Mouse (Mus musculus): ENCODE results near the gene Rnf144a. TPM values are rescaled to one million over a fixed set of nuclear protein-coding genes. Genes with fewer than 3 reads are reported as not detected.
A peak's percentile ranks its signal among the peaks of the same experiment; 100 is the strongest.

The Rnf144a gene
- polyA plus RNA-seq, 1 experiment from 2014 or later, result 20.1 TPM

- Histone ChIP-seq H3K9ac (no peak overlapping the region), H3K4me3 (replicated peaks) (no peak overlapping the region), H3K4me1 (replicated peaks) (no peaks in the 10 kb centered on the region; the same call in 1 of the 2 replicates), H3K4me2 (replicated peaks) (no peak overlapping the region), H3K36me3 (no peaks in the 10 kb centered on the region), H3K27me3 (replicated peaks) (no peaks in the 10 kb centered on the region), H3K27ac (no peak overlapping the region), H3K9me3 (no peaks in the 10 kb centered on the region)
- WGBS, result 88% methylated on average over 5 of the region's 5 CpGs
- no peak for ATAC-seq
Observed at GRCm38 (mm10) chr12:26364822-26365221, 50.2 kb downstream of the Rnf144a start.

- Histone ChIP-seq H3K4me3 (replicated peaks) (no peak overlapping the region), H3K27me3 (replicated peaks) (no peaks in the 10 kb centered on the region), H3K27ac (peak overlapping the region; percentile 37), H3K4me1 (replicated peaks) (no peaks in the 10 kb centered on the region; the same call in 1 of the 2 replicates), H3K4me2 (replicated peaks) (no peak overlapping the region), H3K9ac (no peak overlapping the region), H3K9me3 (no peaks in the 10 kb centered on the region), H3K36me3 (no peaks in the 10 kb centered on the region)
- WGBS, result 73% methylated on average over 10 of the region's 10 CpGs
- no peak for ATAC-seq
Observed at GRCm38 (mm10) chr12:26360946-26361523, 54.0 kb downstream of the Rnf144a start.

- Histone ChIP-seq H3K4me3 (replicated peaks) (no peak overlapping the region), H3K27ac (no peak overlapping the region), H3K4me1 (replicated peaks) (no peaks in the 10 kb centered on the region; the same call in 1 of the 2 replicates), H3K36me3 (no peaks in the 10 kb centered on the region), H3K9me3 (no peaks in the 10 kb centered on the region), H3K4me2 (replicated peaks) (no peak overlapping the region), H3K27me3 (replicated peaks) (no peaks in the 10 kb centered on the region), H3K9ac (no peak overlapping the region)
- ATAC-seq, result no peak
- WGBS, result 74% methylated on average over 5 of the region's 5 CpGs
Observed at GRCm38 (mm10) chr12:26359817-26360216, 55.2 kb downstream of the Rnf144a start.

- Histone ChIP-seq H3K27ac (no peak overlapping the region), H3K4me2 (replicated peaks) (no peak overlapping the region), H3K36me3 (no peaks in the 10 kb centered on the region), H3K9ac (no peak overlapping the region), H3K4me1 (replicated peaks) (no peaks in the 10 kb centered on the region; the same call in 1 of the 2 replicates), H3K9me3 (no peaks in the 10 kb centered on the region), H3K4me3 (replicated peaks) (no peak overlapping the region), H3K27me3 (replicated peaks) (no peaks in the 10 kb centered on the region)
- no peak for ATAC-seq
- WGBS, result 90% methylated on average over 2 of the region's 2 CpGs
Observed at GRCm38 (mm10) chr12:26359241-26359640, 55.8 kb downstream of the Rnf144a start.

GRCm38 (mm10) chr12:26357246-26357645, 57.8 kb downstream of the Rnf144a start:
- H3K27ac ChIP-seq, result no peak overlapping the region
- no peaks in the 10 kb centered on the region for H3K36me3 ChIP-seq
- no peaks in the 10 kb centered on the region; the same call in 1 of the 2 replicates for H3K4me1 ChIP-seq (replicated peaks)
- H3K4me3 ChIP-seq (replicated peaks), result no peak overlapping the region
- no peak overlapping the region for H3K9ac ChIP-seq
- no peaks in the 10 kb centered on the region for H3K27me3 ChIP-seq (replicated peaks)
- no peak for ATAC-seq
- 85% methylated on average over 4 of the region's 4 CpGs for WGBS
- no peaks in the 10 kb centered on the region for H3K9me3 ChIP-seq
- no peak overlapping the region for H3K4me2 ChIP-seq (replicated peaks)

GRCm38 (mm10) chr12:26356191-26356590, 58.9 kb downstream of the Rnf144a start:
- Histone ChIP-seq H3K27me3 (replicated peaks) (no peaks in the 10 kb centered on the region), H3K4me2 (replicated peaks) (no peak overlapping the region), H3K9me3 (no peaks in the 10 kb centered on the region), H3K27ac (no peak overlapping the region), H3K4me3 (replicated peaks) (no peak overlapping the region), H3K4me1 (replicated peaks) (no peaks in the 10 kb centered on the region; the same call in 1 of the 2 replicates), H3K9ac (no peak overlapping the region), H3K36me3 (no peaks in the 10 kb centered on the region)
- WGBS, result 66% methylated on average over 7 of the region's 7 CpGs
- no peak for ATAC-seq

GRCm38 (mm10) chr12:26351321-26351720, 63.7 kb downstream of the Rnf144a start:
- no peaks in the 10 kb centered on the region for H3K27me3 ChIP-seq (replicated peaks)
- H3K4me2 ChIP-seq (replicated peaks), result no peak overlapping the region
- no peak overlapping the region for H3K4me3 ChIP-seq (replicated peaks)
- H3K4me1 ChIP-seq (replicated peaks), result no peaks in the 10 kb centered on the region
- H3K27ac ChIP-seq, result no peak overlapping the region
- no peaks in the 10 kb centered on the region for H3K9me3 ChIP-seq
- WGBS, result 80% methylated on average over 3 of the region's 3 CpGs
- ATAC-seq, result no peak
- no peak overlapping the region for H3K9ac ChIP-seq
- no peaks in the 10 kb centered on the region for H3K36me3 ChIP-seq

GRCm38 (mm10) chr12:26344408-26344807, 70.6 kb downstream of the Rnf144a start:
- Histone ChIP-seq H3K4me2 (replicated peaks) (no peak overlapping the region), H3K4me1 (replicated peaks) (no peaks in the 10 kb centered on the region), H3K9me3 (no peaks in the 10 kb centered on the region), H3K36me3 (no peaks in the 10 kb centered on the region), H3K9ac (no peak overlapping the region), H3K27ac (no peak overlapping the region), H3K4me3 (replicated peaks) (no peak overlapping the region), H3K27me3 (replicated peaks) (no peaks in the 10 kb centered on the region)
- WGBS, result 90% methylated on average over 5 of the region's 5 CpGs
- ATAC-seq, result no peak

- no peak for ATAC-seq
- H3K4me3 ChIP-seq (replicated peaks), result no peak overlapping the region
- H3K36me3 ChIP-seq, result no peaks in the 10 kb centered on the region
- no peaks in the 10 kb centered on the region for H3K4me1 ChIP-seq (replicated peaks)
- H3K4me2 ChIP-seq (replicated peaks), result no peak overlapping the region
- H3K27ac ChIP-seq, result no peak overlapping the region
- no peak overlapping the region for H3K9ac ChIP-seq
- H3K27me3 ChIP-seq (replicated peaks), result no peaks in the 10 kb centered on the region
- WGBS, result 59% methylated on average over 2 of the region's 2 CpGs
- H3K9me3 ChIP-seq, result no peaks in the 10 kb centered on the region
Observed at GRCm38 (mm10) chr12:26343131-26343530, 71.9 kb downstream of the Rnf144a start.

- no peak overlapping the region for H3K9ac ChIP-seq
- H3K4me3 ChIP-seq (replicated peaks), result no peak overlapping the region
- H3K4me2 ChIP-seq (replicated peaks), result no peak overlapping the region
- no peaks in the 10 kb centered on the region for H3K9me3 ChIP-seq
- 83% methylated on average over 3 of the region's 3 CpGs for WGBS
- H3K4me1 ChIP-seq (replicated peaks), result no peaks in the 10 kb centered on the region
- no peaks in the 10 kb centered on the region for H3K27me3 ChIP-seq (replicated peaks)
- 0 out of 2 replicates have a peak, but pooled peaks have one; percentile 39 for ATAC-seq
- no peaks in the 10 kb centered on the region for H3K36me3 ChIP-seq
- no peak overlapping the region for H3K27ac ChIP-seq
Observed at GRCm38 (mm10) chr12:26342663-26343062, 72.4 kb downstream of the Rnf144a start.

GRCm38 (mm10) chr12:26342086-26342485, 73.0 kb downstream of the Rnf144a start:
- Histone ChIP-seq H3K4me3 (replicated peaks) (no peak overlapping the region), H3K4me1 (replicated peaks) (no peaks in the 10 kb centered on the region), H3K4me2 (replicated peaks) (no peak overlapping the region), H3K36me3 (no peaks in the 10 kb centered on the region), H3K27me3 (replicated peaks) (no peaks in the 10 kb centered on the region), H3K9ac (no peak overlapping the region), H3K9me3 (no peaks in the 10 kb centered on the region), H3K27ac (no peak overlapping the region)
- 59% methylated on average over 4 of the region's 4 CpGs for WGBS
- no peak for ATAC-seq

- no peak overlapping the region for H3K9ac ChIP-seq
- H3K4me1 ChIP-seq (replicated peaks), result no peaks in the 10 kb centered on the region
- no peak overlapping the region for H3K4me2 ChIP-seq (replicated peaks)
- H3K27ac ChIP-seq, result no peak overlapping the region
- no peak overlapping the region for H3K4me3 ChIP-seq (replicated peaks)
- 74% methylated on average over 4 of the region's 4 CpGs for WGBS
- no peaks in the 10 kb centered on the region for H3K9me3 ChIP-seq
- no peak for ATAC-seq
- no peaks in the 10 kb centered on the region for H3K27me3 ChIP-seq (replicated peaks)
- H3K36me3 ChIP-seq, result no peaks in the 10 kb centered on the region
Observed at GRCm38 (mm10) chr12:26340621-26341020, 74.4 kb downstream of the Rnf144a start.

GRCm38 (mm10) chr12:26339886-26340285, 75.2 kb downstream of the Rnf144a start:
- H3K4me1 ChIP-seq (replicated peaks), result no peaks in the 10 kb centered on the region
- H3K27ac ChIP-seq, result no peak overlapping the region
- no peaks in the 10 kb centered on the region for H3K27me3 ChIP-seq (replicated peaks)
- no peaks in the 10 kb centered on the region for H3K36me3 ChIP-seq
- H3K9me3 ChIP-seq, result no peaks in the 10 kb centered on the region
- ATAC-seq, result no peak
- no peak overlapping the region for H3K4me2 ChIP-seq (replicated peaks)
- no peak overlapping the region for H3K4me3 ChIP-seq (replicated peaks)
- no peak overlapping the region for H3K9ac ChIP-seq

All from intestine, embryonic 15.5 days (tissue).